Mouse (Mus musculus) MEL (cell line): ENCODE results near the gene Gcnt3.

Experiments used
- POLR2A ChIP-seq, 2 experiments: IDR thresholded peaks; 2 replicates each; pipeline ENCODE4 v1.6.1; 2011 to 2012; ENCODE audit warnings: low read length in 2 of 2, mild to moderate bottlenecking in 2 of 2, control low read depth in 1 of 2, improper control_type of control experiment in 1 of 2, low read depth in 1 of 2, moderate library complexity in 1 of 2; ENCODE audit not compliant: control insufficient read depth in 1 of 2, insufficient read depth in 1 of 2, poor library complexity in 1 of 2
- RCOR1 ChIP-seq: IDR thresholded peaks from 2 replicates; pipeline ENCODE4 v1.6.1; 2012; ENCODE audit warnings: low read depth, mild to moderate bottlenecking, inconsistent platforms, low read length, improper control_type of control experiment

DNA sequence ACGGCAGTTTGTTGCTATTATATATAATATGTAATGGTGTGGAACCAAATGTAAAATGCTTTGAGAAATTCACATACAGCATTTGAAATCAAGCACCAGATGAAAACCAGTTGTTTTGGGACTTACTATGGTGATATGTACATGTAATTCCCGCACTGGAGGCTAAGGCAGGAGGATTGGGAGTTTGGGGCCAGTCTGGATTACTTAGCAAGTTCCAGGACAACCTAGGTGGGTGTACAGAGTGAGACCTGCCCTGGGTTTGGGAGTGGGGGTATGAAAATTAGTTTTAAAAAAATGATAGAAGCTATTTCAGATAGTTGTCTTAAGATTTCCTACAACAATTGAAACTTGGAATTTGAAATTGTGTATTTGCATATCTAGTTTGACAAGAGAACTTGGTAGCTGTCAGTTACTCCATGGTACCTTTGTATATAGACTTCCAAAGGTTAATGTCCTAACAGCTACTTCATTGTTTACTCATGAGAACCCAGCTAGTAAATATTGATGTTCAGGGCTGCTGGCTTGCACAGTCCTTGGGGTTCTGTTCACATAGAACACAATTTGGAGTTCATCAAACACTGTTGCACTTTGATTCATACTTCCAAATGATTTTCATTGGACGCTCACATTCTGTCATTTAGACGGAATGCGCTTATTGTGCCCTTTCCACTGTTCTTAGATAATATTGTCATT lies 27.0 kb downstream of the Gcnt3 start:
- no peak for TF ChIP-seq RCOR1
- no peak for TF ChIP-seq POLR2A (IDR thresholded peaks at IDR 0.05; ENCODE audit: control insufficient read depth in 1 of 2, insufficient read depth in 1 of 2, low read depth in 1 of 2, low read length in 2 of 2, poor library complexity in 1 of 2)
